In the genomic region with DNA sequence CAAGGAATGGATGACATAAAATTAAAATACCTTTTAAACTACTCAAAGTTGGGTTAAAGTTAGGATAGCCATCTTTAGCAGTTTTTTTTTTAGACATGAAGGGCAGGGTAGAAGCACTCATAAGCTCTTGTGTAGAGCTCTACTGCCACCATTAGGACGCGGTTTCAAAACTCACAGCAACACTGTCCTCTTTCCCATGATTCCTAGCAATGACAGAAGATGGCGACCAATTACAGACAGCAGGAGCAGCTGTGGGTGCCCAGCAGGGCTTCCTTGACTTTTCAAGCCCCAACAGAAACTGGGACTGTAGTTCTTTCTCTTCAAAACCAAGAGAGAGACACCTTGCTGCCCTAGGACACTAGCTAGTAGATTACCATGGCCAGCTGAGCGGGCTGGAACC, we compare ENCODE assay signal across 8 mouse cellular contexts.
A peak's percentile ranks its signal among the peaks of the same experiment; 100 is the strongest.
DNase-seq lines count a peak whose midpoint lies in the region; ATAC-seq and TF ChIP-seq lines count a peak whose summit lies in the region.

No protein-coding gene starts in this region.

- H3K27me3 ChIP-seq in Patski = no peaks in the 10 kb centered on the region
- H3K27me3 ChIP-seq in forebrain, embryonic 13.5 days = no peaks in the 10 kb centered on the region
- H3K27me3 ChIP-seq in hindbrain, embryonic 16.5 days (replicated peaks; ENCODE audit: control insufficient read depth, insufficient read depth, low read length) = no peaks in the 10 kb centered on the region
- no peaks in the 10 kb centered on the region for H3K27me3 ChIP-seq in liver, postnatal 0 days (ENCODE audit: insufficient read depth, low read length)
- no peaks in the 10 kb centered on the region for H3K27me3 ChIP-seq in stomach, embryonic 14.5 days (ENCODE audit: control insufficient read depth, insufficient read depth, low read length)

- 80% methylated on average over 4 of the region's 4 CpGs for WGBS in forebrain, embryonic 13.5 days
- 78% methylated on average over 4 of the region's 4 CpGs for WGBS in hindbrain, embryonic 16.5 days
- 69% methylated on average over 4 of the region's 4 CpGs for WGBS in liver, postnatal 0 days (ENCODE audit: insufficient replicate concordance)
- 60% methylated on average over 4 of the region's 4 CpGs for WGBS in stomach, embryonic 14.5 days

- no peaks in the 10 kb centered on the region for H3K9me3 ChIP-seq in forebrain, embryonic 13.5 days (replicated peaks)
- no peaks in the 10 kb centered on the region for H3K9me3 ChIP-seq in hindbrain, embryonic 16.5 days (ENCODE audit: control insufficient read depth, low read length)
- no peaks in the 10 kb centered on the region for H3K9me3 ChIP-seq in liver, postnatal 0 days (ENCODE audit: low read length)
- H3K9me3 ChIP-seq in stomach, embryonic 14.5 days (ENCODE audit: control insufficient read depth, low read depth, low read length) = no peaks in the 10 kb centered on the region

- no peak overlapping the region for H3K27ac ChIP-seq in forebrain, embryonic 13.5 days
- H3K27ac ChIP-seq in hindbrain, embryonic 16.5 days (ENCODE audit: low read depth, low read length) = peak overlapping the region; percentile 77; the same call in 1 of the 2 replicates
- H3K27ac ChIP-seq in liver, postnatal 0 days (ENCODE audit: low read depth) = no peak overlapping the region
- H3K27ac ChIP-seq in stomach, embryonic 14.5 days (ENCODE audit: low read length) = no peak overlapping the region

- TF ChIP-seq CTCF in Patski (IDR thresholded peaks at IDR 0.05) = peak; percentile 42
- TF ChIP-seq CTCF in liver, postnatal 0 days (IDR thresholded peaks at IDR 0.05; ENCODE audit: low read depth) = peak; percentile 68

- TF ChIP-seq EP300 in liver, postnatal 0 days (IDR thresholded peaks at IDR 0.05; ENCODE audit: low read depth) = no peak

- peak; percentile 93 for DNase-seq in layer of hippocampus, adult 9-10 months (ENCODE audit: low spot score)
- no peak for DNase-seq in layer of hippocampus, adult 9-11 months
- no peak for DNase-seq in Patski (ENCODE audit: low read depth, low spot score)
- peak; percentile 24 for DNase-seq in liver, postnatal 0 days

- peak overlapping the region; percentile 19; the same call in 1 of the 2 replicates for H3K4me3 ChIP-seq in forebrain, embryonic 13.5 days
- H3K4me3 ChIP-seq in hindbrain, embryonic 16.5 days (ENCODE audit: low read length) = peak overlapping the region; percentile 12
- peak overlapping the region; percentile 11; the same call in 1 of the 2 replicates for H3K4me3 ChIP-seq in liver, postnatal 0 days (ENCODE audit: low read depth, low read length)
- 0 out of 2 replicates have a peak overlapping the region, but pooled peaks have one; percentile 9 for H3K4me3 ChIP-seq in stomach, embryonic 14.5 days (ENCODE audit: low read depth, low read length)

- CTCF ChIA-PET in Patski (lab: Charles Lee) = interaction anchor here (0.8 kb wide), 1 partner anchor 21 kb away, joined by 6 read pairs; no protein-coding TSS in a partner anchor

- ATAC-seq in Patski = peak; percentile 51
- ATAC-seq in forebrain, embryonic 13.5 days = peak; percentile 55; the same call in 1 of the 2 replicates
- peak; percentile 64; the same call in 1 of the 2 replicates for ATAC-seq in hindbrain, embryonic 16.5 days
- ATAC-seq in liver, postnatal 0 days = peak; percentile 70
- ATAC-seq in stomach, embryonic 14.5 days (ENCODE audit: insufficient number of reproducible peaks, insufficient read depth, low FRiP score, low read depth) = no peak
- no peak for ATAC-seq in granulocyte monocyte progenitor cell, adult 5-6 weeks (replicated peaks; ENCODE audit: poor library complexity, severe bottlenecking)

- peaks cover 15% of the 10 kb centered on the region for H3K36me3 ChIP-seq in forebrain, embryonic 13.5 days (ENCODE audit: poor library complexity, severe bottlenecking)
- H3K36me3 ChIP-seq in hindbrain, embryonic 16.5 days (ENCODE audit: control insufficient read depth, insufficient read depth, low read length) = 0 out of 2 replicates have a peak, but pooled peaks cover 3% of the 10 kb centered on the region
- H3K36me3 ChIP-seq in liver, postnatal 0 days (replicated peaks; ENCODE audit: insufficient read depth, low read length) = no peaks in the 10 kb centered on the region
- no peaks in the 10 kb centered on the region for H3K36me3 ChIP-seq in stomach, embryonic 14.5 days (ENCODE audit: control insufficient read depth, insufficient read depth, low read length)

- H3K4me2 ChIP-seq in forebrain, embryonic 13.5 days = peak overlapping the region; percentile 35
- peak overlapping the region; percentile 35; the same call in 1 of the 2 replicates for H3K4me2 ChIP-seq in hindbrain, embryonic 16.5 days (ENCODE audit: low read length)
- peak overlapping the region; percentile 20; the same call in 1 of the 2 replicates for H3K4me2 ChIP-seq in liver, postnatal 0 days (ENCODE audit: low read depth, low read length)
- peak overlapping the region; percentile 26; the same call in 1 of the 2 replicates for H3K4me2 ChIP-seq in stomach, embryonic 14.5 days (replicated peaks; ENCODE audit: low read depth, low read length)

- no peak overlapping the region for H3K9ac ChIP-seq in forebrain, embryonic 13.5 days
- no peak overlapping the region for H3K9ac ChIP-seq in hindbrain, embryonic 16.5 days (ENCODE audit: low read depth, low read length)
- no peak overlapping the region for H3K9ac ChIP-seq in liver, postnatal 0 days (replicated peaks)
- H3K9ac ChIP-seq in stomach, embryonic 14.5 days (replicated peaks; ENCODE audit: low read depth, low read length) = no peak overlapping the region

- in situ Hi-C loops in Patski (cut with MboI; ENCODE audit: low pct_unique_long_range_greater_than_20kb) = no loop called here

- H3K4me1 ChIP-seq in forebrain, embryonic 13.5 days = no peaks in the 10 kb centered on the region
- no peaks in the 10 kb centered on the region for H3K4me1 ChIP-seq in hindbrain, embryonic 16.5 days (ENCODE audit: control insufficient read depth, insufficient read depth, low read depth, low read length)
- no peaks in the 10 kb centered on the region for H3K4me1 ChIP-seq in liver, postnatal 0 days (ENCODE audit: insufficient read depth)
- H3K4me1 ChIP-seq in stomach, embryonic 14.5 days (ENCODE audit: control insufficient read depth, insufficient read depth, low read length) = no peaks in the 10 kb centered on the region

- POLR2A ChIA-PET in Patski (lab: Charles Lee) = interaction anchor here (1.1 kb wide), 1 partner anchor 20 kb away, joined by 3 read pairs; no protein-coding TSS in a partner anchor

Comparison
In these comparisons a context has a peak if more than half of its experiments do, and no peak if none do; other contexts are left out.
1. DNase-seq: peak in layer of hippocampus, adult 9-10 months (single experiment) and liver, postnatal 0 days (single experiment); none in layer of hippocampus, adult 9-11 months (single experiment) and Patski (single experiment).
2. ATAC-seq: peak in Patski (single experiment), forebrain, embryonic 13.5 days (single experiment), hindbrain, embryonic 16.5 days (single experiment) and liver, postnatal 0 days (single experiment); none in stomach, embryonic 14.5 days (single experiment) and granulocyte monocyte progenitor cell, adult 5-6 weeks (single experiment).
3. Peak in every context shown above with its lines, with median percentiles within 50 percentile points of each other: H3K4me2 ChIP-seq and H3K4me3 ChIP-seq.